Mouse (Mus musculus) testis, adult 2 months (tissue): ENCODE results near the gene Wdr95. TPM values are rescaled to one million over a fixed set of nuclear protein-coding genes. Genes with fewer than 3 reads are reported as not detected.

Experiments used
- H3K27ac ChIP-seq: fragments of 200-500 bp; 2 replicates; pipeline ENCODE4 v1.5.1; 2012; ENCODE audit warnings: low read depth, low read length; ENCODE audit not compliant: control insufficient read depth, insufficient read depth
- H3K27me3 ChIP-seq: fragments of 200-500 bp; 2 replicates; pipeline ENCODE4 v1.6.1; 2012; ENCODE audit warnings: mild to moderate bottlenecking, low read length, moderate library complexity; ENCODE audit not compliant: control insufficient read depth, insufficient read depth
- H3K36me3 ChIP-seq: fragments of 200-500 bp; 2 replicates; pipeline ENCODE4 v1.6.1; 2012; ENCODE audit warnings: mild to moderate bottlenecking, low read length; ENCODE audit not compliant: control insufficient read depth, insufficient read depth
- H3K4me1 ChIP-seq: fragments of 200-500 bp; 2 replicates; pipeline ENCODE4 v1.6.1; 2012; ENCODE audit warnings: low read length; ENCODE audit not compliant: control insufficient read depth, insufficient read depth
- H3K4me3 ChIP-seq: fragments of 200-500 bp; 2 replicates; pipeline ENCODE4 v1.5.1; 2012; ENCODE audit warnings: low read depth, mild to moderate bottlenecking, low read length, moderate library complexity, mixed read lengths; ENCODE audit not compliant: control insufficient read depth
- CTCF ChIP-seq: fragments of 200-500 bp; IDR thresholded peaks from 2 replicates; pipeline ENCODE4 v1.5.1; 2012; ENCODE audit warnings: low read depth, mild to moderate bottlenecking, inconsistent platforms, low read length, moderate library complexity; ENCODE audit not compliant: control insufficient read depth, insufficient read depth, insufficient replicate concordance
- POLR2A ChIP-seq: fragments of 200-500 bp; IDR thresholded peaks from 2 replicates; pipeline ENCODE4 v1.6.1; 2012; ENCODE audit warnings: low read depth, mild to moderate bottlenecking, inconsistent platforms, low read length, moderate library complexity; ENCODE audit not compliant: control insufficient read depth
- polyA plus RNA-seq: library from polyadenylated mRNA; depleted of rRNA; stranded (reverse); fragments of >200 nt; gene quantifications from 2 replicates; pipeline ENCODE4 v1.2.3, GENCODE M21; 2012

Gene Wdr95
- polyA plus RNA-seq, 1 experiment, result 18.4 TPM

- peaks cover 11% of the 10 kb centered on the region for H3K36me3 ChIP-seq
- no peak overlapping the region for H3K4me3 ChIP-seq
- no peaks in the 10 kb centered on the region for H3K27me3 ChIP-seq
- no peak overlapping the region for H3K27ac ChIP-seq
- TF ChIP-seq POLR2A, result no peak
- TF ChIP-seq CTCF, result no peak
- no peaks in the 10 kb centered on the region for H3K4me1 ChIP-seq
Measured at GRCm38 (mm10) chr5:149623815-149624675, 95.6 kb downstream of the Wdr95 start.

GRCm38 (mm10) chr5:149625547-149625946 is 97.1 kb downstream of the Wdr95 start:
- no peak overlapping the region for H3K4me3 ChIP-seq
- H3K36me3 ChIP-seq, result peaks cover 10% of the 10 kb centered on the region
- no peak overlapping the region for H3K27ac ChIP-seq
- H3K27me3 ChIP-seq, result no peaks in the 10 kb centered on the region
- TF ChIP-seq POLR2A (no peak), CTCF (no peak)
- H3K4me1 ChIP-seq, result no peaks in the 10 kb centered on the region

DNA sequence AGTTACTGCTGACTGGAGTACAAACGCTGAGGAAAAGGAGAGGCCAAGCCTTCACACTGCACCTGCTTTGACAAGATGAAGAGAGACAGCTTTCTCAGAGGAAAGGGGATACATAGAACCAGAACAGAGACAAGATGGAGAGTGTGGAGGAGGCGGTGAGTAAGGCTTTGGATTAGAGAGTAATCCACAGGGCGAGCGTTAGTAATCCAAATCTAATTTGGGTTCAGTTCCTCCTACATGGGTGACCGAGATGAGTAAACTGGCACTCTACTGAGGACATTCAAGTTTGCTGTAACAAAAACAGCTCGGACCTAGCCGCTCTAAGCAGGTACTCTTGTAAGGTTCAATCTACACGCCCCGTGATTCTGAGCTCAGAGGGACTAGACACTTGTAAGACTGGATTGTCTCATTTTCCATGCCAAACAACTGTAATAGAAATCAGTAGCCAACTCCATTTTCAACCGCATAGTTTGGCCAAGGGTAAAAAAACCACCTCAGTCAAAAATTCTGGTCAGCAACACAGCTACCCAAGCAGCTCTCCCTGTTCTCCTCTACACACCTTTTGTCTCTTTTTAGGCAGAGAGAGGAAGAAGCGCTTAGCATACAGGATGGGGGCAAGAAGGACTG is 106.0 kb downstream of the Wdr95 start:
- peaks cover 4% of the 10 kb centered on the region for H3K36me3 ChIP-seq
- H3K4me3 ChIP-seq, result peak overlapping the region; percentile 94
- H3K4me1 ChIP-seq, result no peaks in the 10 kb centered on the region; the same call in 1 of the 2 replicates
- H3K27ac ChIP-seq, result no peak overlapping the region
- no peaks in the 10 kb centered on the region for H3K27me3 ChIP-seq
- TF ChIP-seq CTCF (no peak), POLR2A (no peak)

- H3K27ac ChIP-seq, result peak overlapping the region; percentile 64
- TF ChIP-seq CTCF, result no peak
- TF ChIP-seq POLR2A, result no peak
- no peaks in the 10 kb centered on the region; the same call in 1 of the 2 replicates for H3K4me1 ChIP-seq
- H3K4me3 ChIP-seq, result peak overlapping the region; percentile 94
- no peaks in the 10 kb centered on the region for H3K27me3 ChIP-seq
- H3K36me3 ChIP-seq, result peaks cover 3% of the 10 kb centered on the region
Measured at GRCm38 (mm10) chr5:149635556-149635955, 107.1 kb downstream of the Wdr95 start.

GRCm38 (mm10) chr5:149636075-149636920 is 107.8 kb downstream of the Wdr95 start, which contains the start of gene Hsph1:
Gene Hsph1 (minus strand): TSS chr5:149636376.
- Histone ChIP-seq H3K4me3 (peak within 1 kb of the TSS; percentile 94), H3K27ac (peak within 1 kb of the TSS; percentile 96), H3K4me1 (no peaks in the 10 kb centered on the region; the same call in 1 of the 2 replicates), H3K27me3 (no peaks in the 10 kb centered on the region), H3K36me3 (peaks cover 1% of the 10 kb centered on the region)
- TF ChIP-seq POLR2A (peak; percentile 79), CTCF (no peak)

- H3K4me3 ChIP-seq, result no peak overlapping the region; the same call in 1 of the 2 replicates
- no peak overlapping the region for H3K27ac ChIP-seq
- TF ChIP-seq CTCF (no peak), POLR2A (no peak)
Measured at GRCm38 (mm10) chr5:149637306-149637705, 108.8 kb downstream of the Wdr95 start.

DNA sequence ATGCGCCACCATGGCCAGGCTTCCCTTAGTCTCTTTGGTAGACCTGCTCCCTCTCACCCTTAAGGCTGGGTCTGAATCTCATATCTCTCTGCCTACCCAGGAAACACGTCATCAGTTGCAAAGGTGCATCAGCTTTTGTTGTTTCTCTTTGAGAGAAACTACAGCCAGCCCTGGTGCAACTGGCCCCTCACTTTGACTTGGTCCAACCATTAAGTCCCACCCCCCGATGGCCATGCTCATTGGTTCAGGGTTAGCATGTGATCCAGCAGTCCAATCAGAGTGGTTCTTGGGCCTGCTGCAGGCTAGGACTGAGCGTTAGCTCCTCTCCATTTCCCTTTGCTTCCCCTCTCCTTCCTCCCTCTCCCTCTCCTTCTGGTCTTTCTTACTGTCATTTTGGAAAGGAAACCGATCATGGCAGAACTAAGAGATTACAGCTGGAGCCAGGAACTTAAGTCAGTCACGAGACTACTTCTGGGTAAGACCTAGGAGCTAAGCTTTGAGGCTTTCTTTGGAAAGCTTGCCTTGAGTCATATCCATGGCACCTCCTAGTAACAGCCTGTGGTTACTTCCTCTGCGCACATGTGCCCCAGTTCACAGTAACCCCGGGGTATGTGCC is 112.9 kb downstream of the Wdr95 start:
- Histone ChIP-seq H3K4me1 (no peaks in the 10 kb centered on the region), H3K4me3 (no peak overlapping the region; the same call in 1 of the 2 replicates), H3K27ac (no peak overlapping the region), H3K27me3 (no peaks in the 10 kb centered on the region), H3K36me3 (no peaks in the 10 kb centered on the region)
- no peak for TF ChIP-seq CTCF
- TF ChIP-seq POLR2A, result no peak

More at GRCm38 (mm10) chr5:149637306-149637705, 108.8 kb downstream of the Wdr95 start:
- H3K4me1 ChIP-seq, result no peaks in the 10 kb centered on the region; the same call in 1 of the 2 replicates
- H3K27me3 ChIP-seq, result no peaks in the 10 kb centered on the region
- peaks cover 1% of the 10 kb centered on the region for H3K36me3 ChIP-seq
